Mouse (Mus musculus): Measurements from ENCODE around the gene Ces1d.
A peak's percentile ranks its signal among the peaks of the same experiment; 100 is the strongest.
"Not testable (repeated sequence)": the region's sequence is repeated elsewhere in the genome, so short reads cannot be mapped to it uniquely, and the experiment has no call there.

The Ces1d gene

GRCm38 (mm10) chr8:93197685-93198525 lies at the start of gene Ces1d:
Ces1d (minus strand) TSS chr8:93197838.
- no peak for DNase-seq

GRCm38 (mm10) chr8:93246057-93246456 lies 48.4 kb upstream of the Ces1d start:
- no peak for DNase-seq

- no peak for DNase-seq
Observed at GRCm38 (mm10) chr8:93239884-93240283, 42.2 kb upstream of the Ces1d start.

- DNase-seq, result no peak
Observed at GRCm38 (mm10) chr8:93235681-93236080, 38.0 kb upstream of the Ces1d start.

- DNase-seq, result no peak
Observed at GRCm38 (mm10) chr8:93234706-93235105, 37.1 kb upstream of the Ces1d start.

- no peak for DNase-seq
Observed at GRCm38 (mm10) chr8:93234068-93234467, 36.4 kb upstream of the Ces1d start.

- no peak for DNase-seq
Observed at GRCm38 (mm10) chr8:93229446-93229845, 31.8 kb upstream of the Ces1d start, which contains the start of gene Ces1e. Ces1e (minus strand) TSS chr8:93229619.

GRCm38 (mm10) chr8:93228673-93229370 lies 31.2 kb upstream of the Ces1d start:
- DNase-seq, result no peak

GRCm38 (mm10) chr8:93226471-93226870 lies 28.8 kb upstream of the Ces1d start:
- not testable (repeated sequence) for DNase-seq

- no peak for DNase-seq
Observed at GRCm38 (mm10) chr8:93221896-93222295, 24.3 kb upstream of the Ces1d start.

- DNase-seq, result no peak
Observed at GRCm38 (mm10) chr8:93217867-93218266, 20.2 kb upstream of the Ces1d start.

- DNase-seq, result no peak
Observed at GRCm38 (mm10) chr8:93217375-93217774, 19.7 kb upstream of the Ces1d start.

GRCm38 (mm10) chr8:93211091-93211490 lies 13.5 kb upstream of the Ces1d start:
- DNase-seq, result no peak

- not testable (repeated sequence) for DNase-seq
Observed at GRCm38 (mm10) chr8:93199146-93199545, 1.5 kb upstream of the Ces1d start.

- DNase-seq, result no peak
Observed at GRCm38 (mm10) chr8:93196436-93196835, 1.2 kb downstream of the Ces1d start.

- no peak for DNase-seq
Observed at GRCm38 (mm10) chr8:93180581-93181129, 17.0 kb downstream of the Ces1d start.

- DNase-seq, result no peak
Observed at GRCm38 (mm10) chr8:93176593-93176992, 21.0 kb downstream of the Ces1d start.

- DNase-seq, result no peak
Observed at GRCm38 (mm10) chr8:93174554-93174953, 23.1 kb downstream of the Ces1d start.

- DNase-seq, result no peak
Observed at GRCm38 (mm10) chr8:93171846-93172590, 25.6 kb downstream of the Ces1d start.

GRCm38 (mm10) chr8:93163363-93163762 lies 34.3 kb downstream of the Ces1d start:
- no peak for DNase-seq

GRCm38 (mm10) chr8:93151401-93151800 lies 46.2 kb downstream of the Ces1d start:
- no peak for DNase-seq

- DNase-seq, result no peak
Observed at GRCm38 (mm10) chr8:93147331-93147730, 50.3 kb downstream of the Ces1d start.

GRCm38 (mm10) chr8:93140696-93141095 lies 56.9 kb downstream of the Ces1d start:
- DNase-seq, result peak; percentile 22

Data from cerebellum, adult 9-10 months (tissue).